Mouse (Mus musculus) heart, embryonic 15.5 days (tissue): Measurements from ENCODE around the gene Mrps35. TPM values are rescaled to one million over a fixed set of nuclear protein-coding genes. Genes with fewer than 3 reads are reported as not detected.
A peak's percentile ranks its signal among the peaks of the same experiment; 100 is the strongest.

Experiments
- ATAC-seq: fragments of 200-750 bp; cut with Nextera tagmentation; replicated peaks from 2 replicates; pipeline ENCODE4 v1.8.0; 2017; ENCODE audit warnings: low read depth, moderate TSS enrichment; ENCODE audit not compliant: insufficient number of reproducible peaks, insufficient read depth, low FRiP score
- H3K27ac ChIP-seq: fragments of 300-500 bp; sonication (generic); 2 replicates; pipeline ENCODE4 v1.5.1; 2015; ENCODE audit warnings: mild to moderate bottlenecking, inconsistent platforms
- H3K27me3 ChIP-seq: fragments of 300-500 bp; sonication (generic); 2 replicates; pipeline ENCODE4 v1.6.1; 2015; ENCODE audit warnings: inconsistent platforms
- H3K36me3 ChIP-seq: fragments of 300-500 bp; sonication (generic); 2 replicates; pipeline ENCODE4 v1.6.1; 2015; ENCODE audit warnings: mild to moderate bottlenecking, inconsistent platforms
- H3K4me1 ChIP-seq: fragments of 300-500 bp; sonication (generic); replicated peaks from 2 replicates; pipeline ENCODE4 v1.6.1; 2015; ENCODE audit warnings: inconsistent platforms
- H3K4me2 ChIP-seq: fragments of 300-500 bp; sonication (generic); 2 replicates; pipeline ENCODE4 v1.6.1; 2015; ENCODE audit warnings: inconsistent platforms, mild to moderate bottlenecking, moderate library complexity
- H3K4me3 ChIP-seq: fragments of 300-500 bp; sonication (generic); 2 replicates; pipeline ENCODE4 v1.5.1; 2015; ENCODE audit warnings: mild to moderate bottlenecking, inconsistent platforms
- H3K9ac ChIP-seq: fragments of 300-500 bp; sonication (generic); 2 replicates; pipeline ENCODE4 v1.6.1; 2015; ENCODE audit warnings: mild to moderate bottlenecking, inconsistent platforms
- H3K9me3 ChIP-seq: fragments of 300-500 bp; sonication (generic); replicated peaks from 2 replicates; pipeline ENCODE4 v1.6.1; 2016; ENCODE audit warnings: inconsistent platforms
- WGBS: fragments of 180-500 bp; shearing (Covaris S2); methylation state at CpG from one replicate; pipeline ENCODE4 v1.1.7; 2015; ENCODE audit warnings: mixed read lengths; 5-methylcytosine and 5-hydroxymethylcytosine counted together
- polyA plus RNA-seq: library from polyadenylated mRNA; unstranded; fragments of >200 nt; fragmentation: Nextera tagmentation; extraction: Ambion mirVana; gene quantifications from 2 replicates; pipeline ENCODE4 v1.2.1, GENCODE M21; 2015

Mrps35 gene
- polyA plus RNA-seq, 1 experiment from 2014 or later, result 132 TPM

DNA sequence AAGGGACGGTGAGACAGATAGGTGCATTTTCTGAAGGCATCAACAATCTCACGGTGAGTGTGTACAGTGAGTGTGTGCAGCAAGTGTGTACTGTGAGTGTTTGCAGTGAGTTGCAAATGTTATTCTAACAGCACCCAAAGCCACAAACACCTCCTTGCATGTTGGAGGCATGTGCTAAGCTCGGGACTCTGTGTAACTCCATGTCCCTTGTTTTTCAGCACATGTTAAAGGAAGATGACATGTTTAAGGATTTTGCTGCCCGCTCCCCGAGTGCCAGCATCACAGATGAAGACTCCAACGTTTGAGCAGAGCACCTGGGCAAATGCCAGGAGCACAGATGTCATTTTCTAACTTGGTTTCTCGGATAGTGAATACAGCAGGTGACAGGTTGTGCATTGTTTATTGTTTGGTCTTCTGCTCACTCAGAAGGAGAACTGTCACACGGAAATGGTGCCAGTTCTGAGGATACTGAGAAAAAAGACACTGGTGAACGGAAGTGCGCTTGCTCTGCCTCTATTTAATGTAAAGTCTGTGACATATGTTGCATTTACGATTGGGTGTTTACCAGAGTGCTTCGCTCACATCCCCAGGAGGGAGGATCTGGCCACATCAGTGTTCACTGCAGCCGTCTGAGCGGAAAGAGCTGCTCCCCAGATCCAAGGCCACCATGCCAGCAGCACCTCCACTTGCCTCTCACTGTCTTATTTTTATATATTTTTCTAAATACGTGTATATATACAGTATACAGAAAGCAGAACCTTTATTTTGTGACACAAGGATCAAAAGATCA, 12.3 kb upstream of the Mrps35 start:
- Histone ChIP-seq H3K9me3 (no peaks in the 10 kb centered on the region), H3K27me3 (no peaks in the 10 kb centered on the region), H3K4me2 (no peak overlapping the region), H3K36me3 (peaks cover 49% of the 10 kb centered on the region), H3K9ac (no peak overlapping the region), H3K4me3 (no peak overlapping the region), H3K4me1 (peaks cover 6% of the 10 kb centered on the region), H3K27ac (no peak overlapping the region)
- no peak for ATAC-seq
- 82% methylated on average over 15 of the region's 15 CpGs for WGBS

DNA sequence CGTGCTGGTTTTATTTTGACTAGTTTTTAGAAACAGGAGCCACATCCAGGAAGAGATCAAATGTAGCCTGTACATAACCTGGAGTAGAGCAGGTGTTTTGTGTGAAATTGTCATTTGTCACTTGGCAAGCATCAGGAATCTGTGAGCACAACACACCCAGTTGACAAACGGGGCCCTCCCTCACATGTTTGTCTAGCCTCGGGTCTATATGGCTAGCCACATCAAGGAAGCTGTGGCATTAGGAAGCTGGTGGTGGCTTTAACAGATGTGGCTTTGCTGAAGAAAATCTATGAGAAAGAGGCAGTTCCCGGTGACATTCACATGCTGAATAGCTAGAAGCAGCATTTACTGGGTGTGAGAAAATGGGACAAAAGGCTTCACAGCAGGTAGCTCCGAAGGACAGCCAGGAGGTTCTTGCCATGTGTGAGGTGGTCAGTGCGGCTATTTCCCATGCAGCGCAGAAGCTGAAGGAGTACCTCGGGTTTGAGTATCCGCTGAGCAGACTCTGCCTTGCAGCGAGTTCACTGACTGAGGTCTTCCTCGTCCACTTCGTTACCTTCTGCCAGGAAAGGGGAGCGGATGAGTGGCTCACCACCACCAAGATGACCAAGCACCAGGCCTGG, 10.2 kb upstream of the Mrps35 start, which contains the start of gene Rep15:
TSS of gene Rep15 (plus strand) at position 282 of the 623 bp plus-strand sequence.
- WGBS, result 56% methylated on average over 13 of the region's 13 CpGs

DNA sequence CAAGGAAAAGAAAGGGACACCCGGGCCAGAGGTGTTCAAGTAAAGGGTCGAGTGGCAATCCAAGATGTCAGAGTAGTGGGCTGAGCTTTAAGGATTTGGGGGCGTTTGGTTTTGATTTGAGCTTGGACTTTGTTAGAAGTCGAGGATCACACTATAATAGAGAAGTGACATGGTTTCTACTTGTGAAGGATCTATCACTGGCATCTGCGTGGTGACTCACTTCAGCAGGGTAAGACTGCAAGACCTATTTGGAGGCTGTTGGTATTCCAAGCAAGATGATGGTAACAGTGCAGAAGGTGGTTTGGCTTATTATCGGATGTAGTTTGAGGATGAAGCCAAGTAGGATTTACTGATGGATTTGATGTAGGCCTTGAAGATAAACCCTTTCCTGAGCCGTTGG, 1.1 kb downstream of the Mrps35 start:
- ATAC-seq, result no peak
- H3K27ac ChIP-seq, result peak overlapping the region; percentile 91; the same call in 1 of the 2 replicates
- peak overlapping the region; percentile 92 for H3K9ac ChIP-seq
- H3K27me3 ChIP-seq, result no peaks in the 10 kb centered on the region
- no peaks in the 10 kb centered on the region for H3K9me3 ChIP-seq
- 36% methylated on average over 7 of the region's 7 CpGs for WGBS
- H3K36me3 ChIP-seq, result peaks cover 25% of the 10 kb centered on the region
- H3K4me2 ChIP-seq, result peak overlapping the region; percentile 69
- peaks cover 15% of the 10 kb centered on the region for H3K4me1 ChIP-seq
- peak overlapping the region; percentile 92 for H3K4me3 ChIP-seq

More for the DNA sequence above, 10.2 kb upstream of the Mrps35 start, which contains the start of gene Rep15:
- H3K4me1 ChIP-seq, result peaks cover 6% of the 10 kb centered on the region
- no peak within 1 kb of the TSS for H3K4me2 ChIP-seq
- no peak within 1 kb of the TSS for H3K4me3 ChIP-seq
- no peak within 1 kb of the TSS for H3K27ac ChIP-seq
- H3K36me3 ChIP-seq, result peaks cover 28% of the 10 kb centered on the region; the same call in 1 of the 2 replicates
- no peaks in the 10 kb centered on the region for H3K9me3 ChIP-seq
- ATAC-seq, result no peak
- H3K9ac ChIP-seq, result no peak within 1 kb of the TSS
- H3K27me3 ChIP-seq, result no peaks in the 10 kb centered on the region

DNA sequence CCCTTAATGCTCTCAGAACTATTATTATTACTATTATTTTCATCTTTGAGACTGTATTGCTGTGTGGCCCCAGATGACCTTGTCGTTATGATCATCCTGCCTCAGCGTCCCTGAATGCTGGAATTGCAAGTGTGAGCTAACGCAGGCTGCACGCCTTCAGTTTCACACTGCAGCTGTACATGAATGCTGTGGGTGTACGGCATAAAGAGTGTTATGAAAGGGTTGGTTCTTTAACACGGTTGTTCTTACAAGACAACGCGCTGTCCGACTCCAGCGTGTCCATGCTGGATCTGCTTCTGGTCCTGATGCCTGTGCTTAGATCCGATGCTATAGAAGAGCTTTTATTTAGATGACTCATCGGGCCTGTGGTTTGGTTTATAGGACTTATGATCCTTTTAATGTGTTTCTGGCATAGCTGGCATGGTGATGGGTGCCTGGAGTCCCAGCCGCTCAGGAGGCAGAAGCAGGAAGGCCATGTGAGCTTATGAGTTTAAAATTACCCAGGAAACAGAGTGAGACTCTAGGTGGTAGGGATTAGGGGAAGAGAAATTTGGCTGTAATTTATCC, 6.8 kb downstream of the Mrps35 start:
- Histone ChIP-seq H3K27ac (no peak overlapping the region), H3K9ac (no peak overlapping the region), H3K36me3 (peaks cover 68% of the 10 kb centered on the region), H3K4me2 (no peak overlapping the region), H3K27me3 (no peaks in the 10 kb centered on the region), H3K4me3 (no peak overlapping the region), H3K4me1 (peaks cover 2% of the 10 kb centered on the region; the same call in 1 of the 2 replicates), H3K9me3 (no peaks in the 10 kb centered on the region)
- WGBS, result 94% methylated on average over 13 of the region's 13 CpGs
- no peak for ATAC-seq

DNA sequence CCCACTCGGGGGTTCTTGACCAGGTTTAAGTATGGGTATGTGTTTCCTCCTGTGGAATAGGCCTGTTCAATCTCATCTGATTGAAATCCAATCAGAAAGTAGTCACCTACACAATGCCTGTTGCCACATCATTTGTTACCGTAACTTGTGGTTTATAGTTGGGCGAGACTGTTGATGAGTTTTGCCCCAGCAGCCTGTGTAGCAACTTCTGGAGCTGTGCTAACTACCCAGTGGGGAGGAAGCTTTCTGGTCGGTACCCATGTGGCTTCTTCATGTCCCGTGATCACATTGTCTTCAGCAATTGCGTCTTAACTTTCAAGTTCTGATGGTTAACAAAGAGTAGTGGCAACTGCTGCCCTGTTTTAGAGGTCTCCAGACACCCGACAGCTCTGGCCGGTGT, 9.1 kb downstream of the Mrps35 start:
- ATAC-seq, result no peak
- Histone ChIP-seq H3K9me3 (no peaks in the 10 kb centered on the region), H3K4me3 (no peak overlapping the region), H3K27me3 (no peaks in the 10 kb centered on the region), H3K4me2 (no peak overlapping the region), H3K27ac (no peak overlapping the region), H3K36me3 (peaks cover 72% of the 10 kb centered on the region), H3K9ac (no peak overlapping the region), H3K4me1 (peaks cover 6% of the 10 kb centered on the region)
- WGBS, result 86% methylated on average over 8 of the region's 8 CpGs

DNA sequence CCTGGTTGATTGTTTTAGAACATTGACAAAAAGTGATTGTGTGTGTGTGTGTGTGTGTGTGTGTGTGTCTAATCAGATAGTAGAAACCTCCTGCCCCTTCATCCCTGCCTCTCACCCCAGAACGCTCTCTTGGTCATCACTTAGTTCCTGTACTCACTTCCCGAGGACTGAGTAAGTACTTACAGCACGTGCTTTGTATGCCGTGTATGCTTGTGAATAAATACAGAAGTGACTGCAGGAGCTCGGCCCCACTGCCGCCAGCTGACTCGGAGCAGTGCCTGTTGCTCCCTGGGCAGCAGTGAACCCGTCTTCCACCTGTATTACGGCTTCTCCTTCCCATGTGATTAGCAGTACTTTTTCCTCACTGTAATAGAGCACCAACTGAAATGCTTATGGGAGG, 9.9 kb downstream of the Mrps35 start:
- WGBS, result 87% methylated on average over 9 of the region's 9 CpGs
- H3K4me1 ChIP-seq, result peaks cover 6% of the 10 kb centered on the region
- peaks cover 67% of the 10 kb centered on the region for H3K36me3 ChIP-seq
- H3K9ac ChIP-seq, result no peak overlapping the region
- H3K4me3 ChIP-seq, result no peak overlapping the region
- ATAC-seq, result no peak
- H3K27ac ChIP-seq, result no peak overlapping the region
- H3K9me3 ChIP-seq, result no peaks in the 10 kb centered on the region
- H3K4me2 ChIP-seq, result no peak overlapping the region
- H3K27me3 ChIP-seq, result no peaks in the 10 kb centered on the region

DNA sequence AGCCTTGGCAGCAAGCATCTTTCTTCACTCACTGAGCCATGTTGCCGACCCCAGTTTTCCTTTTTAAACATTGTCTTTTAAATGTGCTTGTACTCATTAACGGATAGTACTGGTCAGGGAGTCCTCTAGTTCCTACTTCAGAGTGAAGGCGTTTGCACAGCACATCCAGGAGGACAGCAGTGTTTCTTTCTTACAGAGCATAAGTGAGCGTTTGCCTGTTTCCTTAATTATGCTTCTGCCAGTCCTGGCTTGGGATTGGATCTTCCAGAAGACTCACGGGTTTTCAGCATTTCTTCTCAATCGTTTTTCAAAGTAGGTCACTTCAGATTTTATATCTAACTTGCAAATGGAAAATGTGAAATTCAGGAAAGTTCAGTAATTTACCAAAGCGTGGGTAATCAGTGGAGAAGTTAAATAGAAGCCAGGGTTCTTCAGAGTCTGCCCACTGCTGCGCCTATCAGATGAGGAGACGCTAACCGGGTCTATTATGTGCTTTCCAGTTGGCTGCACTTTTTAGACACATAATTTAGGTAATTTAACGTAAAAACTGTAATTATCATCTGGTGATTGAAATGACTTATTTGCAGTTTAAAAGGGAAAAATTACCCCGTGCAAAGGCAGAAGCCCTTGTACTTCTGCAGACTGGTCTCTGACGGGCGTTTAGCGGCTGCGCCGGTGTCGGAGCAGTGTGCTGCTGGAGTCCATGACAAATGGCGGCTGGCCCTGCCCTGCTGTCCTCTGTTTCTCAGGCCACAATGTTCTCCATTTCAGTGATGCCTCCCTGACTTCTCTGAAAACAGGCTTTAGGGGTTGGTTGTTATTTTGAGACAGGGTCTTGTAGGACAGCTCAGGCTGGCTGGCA, 11.5 kb downstream of the Mrps35 start:
- Histone ChIP-seq H3K27ac (no peak overlapping the region), H3K36me3 (peaks cover 53% of the 10 kb centered on the region)
- ATAC-seq, result no peak

DNA sequence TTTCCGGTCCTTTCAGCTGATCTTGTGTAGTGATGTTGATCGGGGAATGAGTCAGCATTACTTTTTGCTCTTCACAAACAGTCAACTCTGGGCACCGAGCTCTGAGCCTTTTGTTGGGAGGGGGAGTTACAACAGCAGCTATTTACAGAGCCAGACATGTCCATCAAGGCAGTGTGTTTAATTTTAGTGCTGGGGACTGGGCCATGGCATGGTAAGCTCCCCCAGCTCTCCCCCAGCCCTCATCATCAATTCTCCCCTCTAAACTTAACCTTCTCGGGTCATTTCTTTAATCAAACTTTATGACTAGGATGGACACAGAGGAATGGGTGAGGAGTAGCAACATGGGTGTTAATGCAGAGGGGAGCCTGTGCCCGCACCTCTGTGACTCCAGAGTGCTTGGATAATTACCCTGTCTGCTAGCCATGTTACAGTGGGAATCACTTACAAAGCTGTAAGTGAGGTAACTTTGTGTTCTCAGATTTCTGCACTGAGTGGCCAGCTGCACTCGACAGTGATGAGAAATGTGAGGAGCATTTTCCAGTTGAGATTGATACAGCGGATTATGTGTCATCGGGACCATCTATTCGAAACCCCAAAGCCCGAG, 12.9 kb downstream of the Mrps35 start:
- H3K27me3 ChIP-seq, result no peaks in the 10 kb centered on the region
- H3K4me3 ChIP-seq, result no peak overlapping the region
- WGBS, result 71% methylated on average over 10 of the region's 10 CpGs
- peaks cover 6% of the 10 kb centered on the region for H3K4me1 ChIP-seq
- no peak overlapping the region for H3K9ac ChIP-seq
- H3K9me3 ChIP-seq, result no peaks in the 10 kb centered on the region
- no peak overlapping the region for H3K4me2 ChIP-seq
- peaks cover 47% of the 10 kb centered on the region for H3K36me3 ChIP-seq
- ATAC-seq, result no peak
- H3K27ac ChIP-seq, result no peak overlapping the region

More for the DNA sequence above, 11.5 kb downstream of the Mrps35 start:
- H3K4me1 ChIP-seq, result peaks cover 6% of the 10 kb centered on the region
- H3K4me2 ChIP-seq, result no peak overlapping the region
- no peak overlapping the region for H3K4me3 ChIP-seq
- H3K9ac ChIP-seq, result no peak overlapping the region
- WGBS, result 90% methylated on average over 19 of the region's 19 CpGs
- H3K9me3 ChIP-seq, result no peaks in the 10 kb centered on the region
- no peaks in the 10 kb centered on the region for H3K27me3 ChIP-seq

DNA sequence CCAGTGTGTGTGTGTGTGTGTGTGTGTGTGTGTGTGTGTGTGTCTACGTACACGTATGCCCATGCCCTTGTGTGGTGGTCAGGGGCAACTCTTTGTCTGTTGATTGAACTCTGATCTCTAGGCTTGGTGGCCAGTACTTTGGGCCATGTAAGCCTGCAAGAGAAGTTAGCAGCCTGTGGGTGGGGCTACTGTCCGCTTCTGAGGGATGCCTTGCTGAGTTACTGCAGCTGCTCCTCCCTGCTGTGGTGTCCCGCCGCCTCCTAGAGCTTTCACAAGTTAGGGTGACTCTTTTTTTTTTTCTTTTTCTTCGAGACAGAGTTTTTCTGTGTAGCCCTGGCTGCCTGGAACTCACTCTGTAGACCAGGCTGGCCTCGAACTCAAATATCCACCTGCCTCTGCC, 16.8 kb downstream of the Mrps35 start:
- Histone ChIP-seq H3K9me3 (no peaks in the 10 kb centered on the region), H3K4me2 (no peak overlapping the region), H3K9ac (no peak overlapping the region), H3K4me1 (peaks cover 6% of the 10 kb centered on the region), H3K4me3 (no peak overlapping the region), H3K36me3 (peaks cover 45% of the 10 kb centered on the region), H3K27me3 (no peaks in the 10 kb centered on the region), H3K27ac (no peak overlapping the region)
- 72% methylated on average over 7 of the region's 7 CpGs for WGBS
- ATAC-seq, result no peak

DNA sequence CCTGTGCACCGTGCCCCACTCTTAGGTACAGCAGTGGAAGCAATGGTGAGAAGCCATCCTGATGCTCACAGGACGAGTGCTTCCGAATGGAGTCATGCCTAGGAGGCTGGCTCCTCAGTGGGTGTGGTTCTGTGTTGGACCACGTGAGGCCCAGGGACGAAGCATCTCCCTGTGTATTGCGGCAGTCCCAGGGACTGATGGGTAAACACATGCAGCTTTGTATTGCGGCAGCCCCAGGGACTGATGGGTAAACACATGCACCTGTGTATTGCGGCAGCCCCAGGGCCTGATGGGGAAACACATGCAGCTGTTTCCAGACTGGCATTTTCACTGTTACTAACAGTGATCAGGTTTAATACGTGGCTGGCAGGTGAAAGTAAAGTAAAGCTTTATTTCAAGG, 19.1 kb downstream of the Mrps35 start:
- H3K9me3 ChIP-seq, result no peaks in the 10 kb centered on the region

More for the DNA sequence above, 19.1 kb downstream of the Mrps35 start:
- Histone ChIP-seq H3K36me3 (peaks cover 41% of the 10 kb centered on the region), H3K9ac (no peak overlapping the region), H3K27me3 (no peaks in the 10 kb centered on the region), H3K4me1 (no peaks in the 10 kb centered on the region; the same call in 1 of the 2 replicates), H3K4me2 (no peak overlapping the region), H3K27ac (no peak overlapping the region), H3K4me3 (no peak overlapping the region)
- WGBS, result 91% methylated on average over 9 of the region's 9 CpGs
- ATAC-seq, result no peak
